Mouse (Mus musculus): ENCODE measurements around the gene Dnmbp.
A peak's percentile ranks its signal among the peaks of the same experiment; 100 is the strongest.

Dnmbp gene

GRCm38 (mm10) chr19:43949111-43949810 lies 9.3 kb upstream of the Dnmbp start:
- DNase-seq (ENCODE audit: low read depth in 2 of 2, low spot score in 2 of 2), result no peak

DNA sequence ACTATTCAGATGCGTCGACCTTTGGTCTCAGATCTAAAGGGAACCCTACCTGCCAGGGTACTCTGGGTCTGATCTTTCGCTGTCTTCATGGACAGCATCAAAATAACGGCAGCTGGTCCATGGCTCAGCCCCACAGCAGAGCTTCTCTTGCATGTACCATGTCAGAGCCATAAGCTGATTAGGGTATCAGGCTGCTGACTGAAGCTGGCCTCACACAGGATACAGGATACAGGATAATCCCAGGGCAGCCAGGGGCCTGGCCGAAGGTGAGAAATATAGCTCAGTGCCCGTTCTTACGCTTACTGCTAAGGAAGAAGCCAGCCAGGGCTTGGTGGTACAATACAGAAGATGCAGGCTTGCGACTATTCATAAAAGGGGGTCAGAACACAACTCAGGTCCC lies 4.6 kb upstream of the Dnmbp start:
- no peak for DNase-seq (ENCODE audit: low read depth in 2 of 2, low spot score in 2 of 2)

GRCm38 (mm10) chr19:43943076-43943475 lies 3.1 kb upstream of the Dnmbp start:
- DNase-seq (ENCODE audit: low read depth in 2 of 2, low spot score in 2 of 2), result no peak

GRCm38 (mm10) chr19:43939171-43939768 lies 721 bp downstream of the Dnmbp start:
- DNase-seq (ENCODE audit: low read depth in 2 of 2, low spot score in 2 of 2), result no peak

DNA sequence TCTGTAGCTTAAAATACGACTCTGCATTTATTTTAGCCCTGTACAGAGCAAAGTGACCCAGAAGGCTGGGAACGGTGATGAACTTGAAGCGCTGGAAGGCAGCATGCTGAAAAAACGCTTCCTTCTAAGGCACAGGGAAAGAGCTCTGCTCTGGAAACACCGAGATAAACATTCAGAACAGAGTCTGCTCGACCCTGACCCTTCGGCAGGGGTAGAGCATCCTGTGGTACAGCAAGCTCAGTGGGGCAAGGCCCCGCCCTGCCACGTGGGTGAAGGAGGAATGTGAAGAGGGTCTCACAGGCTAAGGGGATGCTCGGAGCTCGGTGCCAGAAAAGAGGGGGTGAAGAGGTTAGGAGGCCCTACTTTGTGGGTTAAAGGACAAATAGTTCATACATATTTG lies 1.6 kb downstream of the Dnmbp start:
- DNase-seq (ENCODE audit: low read depth in 2 of 2, low spot score in 2 of 2), result no peak

- DNase-seq (ENCODE audit: low read depth in 2 of 2, low spot score in 2 of 2), result no peak
Measured at GRCm38 (mm10) chr19:43930926-43931325, 9.1 kb downstream of the Dnmbp start.

DNA sequence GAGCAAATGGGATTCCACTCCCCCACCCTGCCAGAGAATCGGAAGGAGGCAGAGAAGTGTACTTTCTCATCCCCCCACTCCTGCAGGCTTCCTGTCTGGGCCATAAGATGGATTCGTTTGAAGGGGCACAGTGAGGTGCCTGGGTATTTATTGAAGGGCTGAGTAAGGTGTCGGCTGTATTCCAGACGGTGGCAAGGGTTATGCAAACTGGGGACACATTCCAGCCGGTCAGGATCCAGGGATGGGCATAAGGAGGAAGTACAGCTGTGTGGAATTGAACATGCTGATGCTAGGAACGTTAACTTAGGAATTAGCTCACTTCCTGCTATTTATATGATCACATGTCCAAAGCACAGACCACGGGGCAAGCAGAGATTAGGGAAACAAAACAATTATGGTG lies 9.6 kb downstream of the Dnmbp start:
- no peak for DNase-seq (ENCODE audit: low read depth in 2 of 2, low spot score in 2 of 2)

GRCm38 (mm10) chr19:43929869-43930268 lies 10.1 kb downstream of the Dnmbp start:
- no peak for DNase-seq (ENCODE audit: low read depth in 2 of 2, low spot score in 2 of 2)

DNA sequence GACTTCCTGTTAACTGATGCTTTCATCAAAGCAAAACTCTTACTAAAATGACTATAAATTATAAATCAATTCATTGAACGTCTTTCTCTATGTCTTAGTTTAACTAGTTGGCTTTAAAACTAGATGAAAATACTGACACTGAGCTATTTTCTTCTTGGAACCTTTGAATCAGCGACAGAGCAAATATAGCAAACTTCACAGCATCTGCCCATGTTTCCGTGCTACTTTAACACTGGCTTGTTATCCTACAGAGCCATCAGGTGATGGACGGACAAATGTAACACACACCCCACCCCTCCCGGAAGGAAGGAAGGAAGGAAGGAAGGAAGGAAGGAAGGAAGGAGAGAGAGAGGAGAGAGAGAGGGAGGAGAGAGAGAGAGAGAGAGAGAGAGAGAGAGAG lies 12.0 kb downstream of the Dnmbp start:
- no peak for DNase-seq (ENCODE audit: low read depth in 2 of 2, low spot score in 2 of 2)

DNA sequence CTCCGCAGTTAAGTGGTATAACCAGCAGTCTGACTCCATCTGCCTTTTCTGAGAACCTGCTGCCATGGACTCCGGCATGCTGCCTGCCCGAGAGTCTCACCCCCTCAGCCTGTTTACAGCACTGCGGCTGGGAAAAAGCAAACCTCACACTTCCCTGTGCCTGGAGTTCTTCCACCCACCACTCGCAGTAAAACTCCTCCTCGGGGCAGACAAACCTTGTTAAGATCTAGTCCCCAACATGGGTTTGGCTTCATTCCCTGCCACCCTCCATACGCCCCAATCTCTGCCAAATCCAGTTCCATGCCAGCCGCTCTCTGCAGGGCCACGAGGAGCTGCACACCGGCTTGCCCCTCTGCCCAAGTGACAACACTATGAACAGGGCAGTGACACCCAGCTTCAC lies 12.9 kb downstream of the Dnmbp start:
- DNase-seq (ENCODE audit: low read depth in 2 of 2, low spot score in 2 of 2), result no peak

GRCm38 (mm10) chr19:43926141-43926987 lies 13.6 kb downstream of the Dnmbp start:
- no peak for DNase-seq (ENCODE audit: low read depth in 2 of 2, low spot score in 2 of 2)

- DNase-seq (ENCODE audit: low read depth in 2 of 2, low spot score in 2 of 2), result no peak
Measured at GRCm38 (mm10) chr19:43924361-43924760, 15.6 kb downstream of the Dnmbp start.

GRCm38 (mm10) chr19:43922963-43923362 lies 17.0 kb downstream of the Dnmbp start:
- DNase-seq (ENCODE audit: low read depth in 2 of 2, low spot score in 2 of 2), result no peak

GRCm38 (mm10) chr19:43921410-43921809 lies 18.6 kb downstream of the Dnmbp start:
- no peak for DNase-seq (ENCODE audit: low read depth in 2 of 2, low spot score in 2 of 2)

DNA sequence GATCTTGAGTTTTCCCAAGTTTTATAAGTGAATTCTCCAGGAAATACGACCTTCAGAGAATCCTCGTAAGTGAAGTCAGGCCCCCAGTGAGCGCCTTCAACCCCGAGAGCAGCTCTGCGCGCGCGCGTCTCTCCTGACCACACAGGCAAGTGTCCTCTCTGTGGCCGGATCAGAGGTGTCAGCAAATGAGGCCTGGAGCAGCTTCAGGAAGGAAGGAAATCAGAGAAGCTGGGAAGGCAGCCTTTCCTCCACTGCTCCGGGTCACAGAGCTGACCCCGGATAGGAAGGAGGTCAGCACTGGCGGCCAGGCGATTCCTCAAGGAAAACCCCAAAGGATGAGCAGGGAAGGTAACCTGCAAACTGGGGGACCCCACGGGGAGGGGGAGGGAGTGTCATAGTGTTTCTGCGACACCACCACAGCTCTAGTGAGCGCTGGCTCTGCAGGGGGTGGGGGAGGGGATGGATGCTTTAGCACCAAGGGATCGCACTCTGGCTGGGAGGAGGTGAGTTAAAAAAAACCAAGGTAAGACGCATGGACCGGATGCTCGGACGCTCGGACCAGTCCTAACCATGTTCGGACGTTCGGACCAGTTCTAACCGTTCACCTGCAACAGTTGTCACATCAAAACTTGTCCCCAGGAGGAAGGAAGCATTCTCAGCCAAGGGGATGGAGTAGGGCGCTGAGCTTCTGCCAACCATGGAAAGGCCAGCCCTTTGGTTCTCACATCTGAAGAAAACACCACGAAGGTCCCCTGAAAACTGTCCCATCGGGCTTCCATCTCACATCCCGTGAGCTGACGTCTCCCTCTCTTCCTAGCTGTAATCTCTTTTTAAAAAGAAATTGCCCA lies 19.3 kb downstream of the Dnmbp start:
- no peak for DNase-seq (ENCODE audit: low read depth in 2 of 2, low spot score in 2 of 2)

GRCm38 (mm10) chr19:43919841-43920240 lies 20.1 kb downstream of the Dnmbp start:
- DNase-seq (ENCODE audit: low read depth in 2 of 2, low spot score in 2 of 2), result no peak

- DNase-seq (ENCODE audit: low read depth in 2 of 2, low spot score in 2 of 2), result no peak
Measured at GRCm38 (mm10) chr19:43918834-43919233, 21.2 kb downstream of the Dnmbp start.

GRCm38 (mm10) chr19:43917763-43918162 lies 22.2 kb downstream of the Dnmbp start:
- no peak for DNase-seq (ENCODE audit: low read depth in 2 of 2, low spot score in 2 of 2)

- no peak for DNase-seq (ENCODE audit: low read depth in 2 of 2, low spot score in 2 of 2)
Measured at GRCm38 (mm10) chr19:43917406-43917691, 22.6 kb downstream of the Dnmbp start.

- DNase-seq (ENCODE audit: low read depth in 2 of 2, low spot score in 2 of 2), result peak in 1 of 2 experiments; percentile 18
Measured at GRCm38 (mm10) chr19:43916586-43917405, 23.2 kb downstream of the Dnmbp start.

DNA sequence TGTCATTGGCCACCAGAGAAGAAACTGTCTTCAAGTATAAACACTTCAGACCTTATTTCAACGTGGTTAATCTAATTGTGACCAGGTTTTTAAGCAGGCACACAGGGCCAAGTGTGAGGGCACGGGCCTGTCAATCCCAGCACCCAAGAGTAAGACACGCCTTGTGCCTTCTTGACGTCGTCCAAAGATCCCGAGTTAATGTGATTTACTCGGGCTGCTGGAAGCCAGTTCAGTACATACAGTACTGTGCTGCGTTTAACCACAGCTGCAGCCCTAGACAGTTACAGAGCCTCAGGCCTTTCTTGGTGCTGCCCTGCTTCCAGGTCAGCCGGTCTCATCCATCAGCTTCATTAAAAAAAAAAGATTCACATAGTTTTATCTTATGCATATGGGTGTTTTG lies 24.6 kb downstream of the Dnmbp start:
- no peak for DNase-seq (ENCODE audit: low read depth in 2 of 2, low spot score in 2 of 2)
